Mouse (Mus musculus): ENCODE measurements around the gene Gimap5. TPM values are rescaled to one million over a fixed set of nuclear protein-coding genes. Genes with fewer than 3 reads are reported as not detected.

Gene Gimap5
- total RNA-seq (2021) = 1 to 10 TPM in 1 of 2 experiments, under 1 TPM in 1; 0.71 to 1.0 TPM

GRCm38 (mm10) chr6:48745959-48746889 lies at the start of gene Gimap5:
Gimap5 (plus strand) TSS chr6:48746197.
- peak in 1 of 2 experiments; percentile 47 for DNase-seq (ENCODE audit: extremely low spot score in 1 of 2, low spot score in 1 of 2)

- DNase-seq (ENCODE audit: extremely low spot score in 1 of 2, low spot score in 1 of 2) = no peak
These were observed 49.0 kb upstream of the Gimap5 start for GRCm38 (mm10) chr6:48696830-48697554.

- no peak for DNase-seq (ENCODE audit: extremely low spot score in 1 of 2, low spot score in 1 of 2)
These were observed 48.5 kb upstream of the Gimap5 start for GRCm38 (mm10) chr6:48697555-48697930.

GRCm38 (mm10) chr6:48698066-48698856 lies 47.7 kb upstream of the Gimap5 start:
- DNase-seq (ENCODE audit: extremely low spot score in 1 of 2, low spot score in 1 of 2) = no peak

- DNase-seq (ENCODE audit: extremely low spot score in 1 of 2, low spot score in 1 of 2) = no peak
These were observed 47.1 kb upstream of the Gimap5 start for GRCm38 (mm10) chr6:48698888-48699287.

GRCm38 (mm10) chr6:48700251-48701075 lies 45.5 kb upstream of the Gimap5 start:
- no peak for DNase-seq (ENCODE audit: extremely low spot score in 1 of 2, low spot score in 1 of 2)

GRCm38 (mm10) chr6:48702146-48702545 lies 43.9 kb upstream of the Gimap5 start:
- DNase-seq (ENCODE audit: extremely low spot score in 1 of 2, low spot score in 1 of 2) = no peak

- DNase-seq (ENCODE audit: extremely low spot score in 1 of 2, low spot score in 1 of 2) = no peak
These were observed 43.4 kb upstream of the Gimap5 start for GRCm38 (mm10) chr6:48702601-48703000.

- DNase-seq (ENCODE audit: extremely low spot score in 1 of 2, low spot score in 1 of 2) = no peak
These were observed 41.9 kb upstream of the Gimap5 start for GRCm38 (mm10) chr6:48704146-48704545.

- no peak for DNase-seq (ENCODE audit: extremely low spot score in 1 of 2, low spot score in 1 of 2)
These were observed 39.9 kb upstream of the Gimap5 start for GRCm38 (mm10) chr6:48706130-48706529.

- no peak for DNase-seq (ENCODE audit: extremely low spot score in 1 of 2, low spot score in 1 of 2)
These were observed 27.5 kb upstream of the Gimap5 start, which contains the start of the genes Gm28053 and Gimap7 for GRCm38 (mm10) chr6:48718455-48718854. Gm28053 (plus strand) TSS chr6:48718607. Gimap7 (plus strand) TSS chr6:48718621.

- no peak for DNase-seq (ENCODE audit: extremely low spot score in 1 of 2, low spot score in 1 of 2)
These were observed 25.7 kb upstream of the Gimap5 start for GRCm38 (mm10) chr6:48720326-48720725.

GRCm38 (mm10) chr6:48723468-48723867 lies 22.5 kb upstream of the Gimap5 start:
- DNase-seq (ENCODE audit: extremely low spot score in 1 of 2, low spot score in 1 of 2) = no peak

- no peak for DNase-seq (ENCODE audit: extremely low spot score in 1 of 2, low spot score in 1 of 2)
These were observed 20.5 kb upstream of the Gimap5 start for GRCm38 (mm10) chr6:48725476-48725875.

- DNase-seq (ENCODE audit: extremely low spot score in 1 of 2, low spot score in 1 of 2) = no peak
These were observed 18.2 kb upstream of the Gimap5 start for GRCm38 (mm10) chr6:48727761-48728160.

- no peak for DNase-seq (ENCODE audit: extremely low spot score in 1 of 2, low spot score in 1 of 2)
These were observed 13.1 kb upstream of the Gimap5 start for GRCm38 (mm10) chr6:48732864-48733304.

- no peak for DNase-seq (ENCODE audit: extremely low spot score in 1 of 2, low spot score in 1 of 2)
These were observed 12.3 kb upstream of the Gimap5 start for GRCm38 (mm10) chr6:48733660-48734059.

GRCm38 (mm10) chr6:48737053-48737452 lies 8.9 kb upstream of the Gimap5 start:
- DNase-seq (ENCODE audit: extremely low spot score in 1 of 2, low spot score in 1 of 2) = no peak

GRCm38 (mm10) chr6:48737688-48738087 lies 8.3 kb upstream of the Gimap5 start:
- no peak for DNase-seq (ENCODE audit: extremely low spot score in 1 of 2, low spot score in 1 of 2)

Data from layer of hippocampus, postnatal 25 days (tissue).